Mouse (Mus musculus): Measurements from ENCODE around the gene Rpp25.

The Rpp25 gene

DNA sequence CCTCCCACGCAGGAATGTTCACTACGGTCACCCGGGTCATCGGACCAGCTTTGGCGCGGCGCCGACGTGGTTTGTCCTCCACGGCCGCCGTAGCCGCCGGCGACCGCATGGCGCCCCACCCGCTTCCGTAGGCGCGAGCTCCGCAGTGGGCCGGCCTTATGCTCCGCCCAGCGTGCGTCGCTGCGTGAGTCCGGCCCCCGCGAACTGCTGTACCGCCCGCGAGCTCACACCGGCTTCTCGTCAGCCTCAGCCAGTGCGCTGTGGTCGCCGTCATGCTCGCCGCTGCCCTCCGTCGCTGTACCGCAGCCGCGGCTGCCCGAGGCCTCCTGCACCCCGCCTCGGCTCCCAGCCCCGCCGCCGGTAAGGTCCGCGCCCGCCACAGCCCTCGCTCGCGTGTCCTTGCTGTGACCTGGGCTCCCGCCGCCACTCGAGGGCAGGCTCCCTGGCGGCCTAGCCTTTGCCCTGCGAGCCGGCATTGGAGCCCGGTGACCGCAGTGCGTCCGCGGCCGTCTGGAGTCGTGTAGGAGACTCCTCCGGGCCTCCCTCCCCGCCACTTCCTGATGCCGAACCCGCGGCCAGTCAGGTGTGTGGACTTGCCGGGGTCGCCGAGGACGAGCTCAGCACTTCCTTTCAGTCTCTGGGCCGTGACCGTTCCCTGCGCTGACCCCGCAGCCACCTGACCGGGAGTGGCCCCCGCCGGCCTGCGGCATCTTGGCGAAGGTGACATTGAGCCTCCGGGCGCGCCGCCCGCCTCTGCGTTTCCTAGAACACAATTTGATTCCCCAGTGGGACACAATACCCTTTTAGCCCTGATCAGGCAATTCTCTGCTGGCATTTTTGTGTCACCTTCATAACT lies 17.5 kb downstream of the Rpp25 start, which contains the start of gene Cox5a:
Gene Cox5a (plus strand): TSS at position 219 of the 856 bp plus-strand sequence.
- peak; percentile 94 for DNase-seq (ENCODE audit: low read depth)

- DNase-seq (ENCODE audit: low read depth): peak; percentile 51
Observed at GRCm38 (mm10) chr9:57522114-57522860, 18.5 kb downstream of the Rpp25 start.

DNA sequence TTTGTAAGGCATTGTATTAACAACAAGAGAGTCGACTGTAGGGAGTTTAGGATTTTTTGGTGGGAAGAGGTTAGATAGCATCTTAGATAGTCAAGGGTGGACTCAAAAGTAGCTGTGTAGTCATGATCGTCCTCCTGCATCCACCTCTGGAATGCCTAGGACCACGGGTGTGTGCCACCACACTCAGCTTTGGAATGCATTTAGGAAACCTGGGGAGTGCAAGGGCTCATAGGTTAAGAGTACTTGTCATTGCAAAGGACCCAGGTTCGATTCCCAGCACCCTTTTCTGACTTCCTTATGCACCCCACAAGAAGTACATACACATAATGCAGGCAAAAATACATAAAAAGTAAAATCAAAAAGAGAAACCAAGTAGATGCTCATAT lies 19.0 kb downstream of the Rpp25 start:
- no peak for DNase-seq (ENCODE audit: low read depth)

GRCm38 (mm10) chr9:57523754-57524153 lies 19.9 kb downstream of the Rpp25 start:
- peak; percentile 88 for DNase-seq (ENCODE audit: low read depth)

- DNase-seq (ENCODE audit: low read depth): no peak
Observed at GRCm38 (mm10) chr9:57524439-57524838, 20.6 kb downstream of the Rpp25 start.

- DNase-seq (ENCODE audit: low read depth): no peak
Observed at GRCm38 (mm10) chr9:57525516-57525915, 21.7 kb downstream of the Rpp25 start.

GRCm38 (mm10) chr9:57526435-57526834 lies 22.6 kb downstream of the Rpp25 start:
- no peak for DNase-seq (ENCODE audit: low read depth)

DNA sequence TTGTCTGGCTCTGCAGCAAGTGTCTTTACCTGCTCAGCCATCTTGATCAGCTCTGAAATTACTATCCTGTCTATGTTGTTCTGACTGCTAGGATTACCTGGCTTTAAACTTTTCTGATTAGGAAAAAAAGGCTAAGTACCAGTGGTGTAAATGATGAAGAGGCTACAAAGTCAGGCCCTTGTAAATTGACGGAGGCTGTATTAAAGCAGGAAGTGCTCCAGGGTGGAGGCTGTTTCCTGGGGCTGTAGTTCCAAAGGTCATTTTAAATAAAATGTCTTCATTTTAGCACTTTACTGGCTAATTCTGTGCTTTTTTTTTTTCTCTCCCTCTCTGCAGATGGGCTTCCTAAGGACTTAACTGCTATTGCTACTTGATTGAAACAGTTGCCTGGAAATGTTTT lies 28.1 kb downstream of the Rpp25 start:
- no peak for DNase-seq (ENCODE audit: low read depth)

DNA sequence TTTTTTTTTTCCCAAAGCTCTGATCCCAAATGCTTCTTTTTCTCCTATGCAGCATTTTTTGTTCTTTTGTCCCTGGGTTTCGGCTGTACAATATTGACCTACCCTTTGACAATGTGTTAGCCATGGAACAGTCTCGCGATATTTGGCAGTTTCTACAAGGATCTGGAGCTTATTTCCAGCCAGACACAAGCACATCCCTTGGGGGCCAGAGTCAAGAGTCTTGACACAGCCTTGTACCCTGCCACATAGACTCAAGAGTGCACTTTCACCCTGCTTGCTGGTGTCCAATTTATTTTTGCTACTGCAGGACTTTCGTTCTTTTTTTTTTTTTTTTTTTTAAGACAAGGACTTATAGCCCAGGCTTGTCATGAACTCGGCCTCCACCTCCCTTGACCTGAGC lies 32.5 kb downstream of the Rpp25 start:
- DNase-seq (ENCODE audit: low read depth): no peak

DNA sequence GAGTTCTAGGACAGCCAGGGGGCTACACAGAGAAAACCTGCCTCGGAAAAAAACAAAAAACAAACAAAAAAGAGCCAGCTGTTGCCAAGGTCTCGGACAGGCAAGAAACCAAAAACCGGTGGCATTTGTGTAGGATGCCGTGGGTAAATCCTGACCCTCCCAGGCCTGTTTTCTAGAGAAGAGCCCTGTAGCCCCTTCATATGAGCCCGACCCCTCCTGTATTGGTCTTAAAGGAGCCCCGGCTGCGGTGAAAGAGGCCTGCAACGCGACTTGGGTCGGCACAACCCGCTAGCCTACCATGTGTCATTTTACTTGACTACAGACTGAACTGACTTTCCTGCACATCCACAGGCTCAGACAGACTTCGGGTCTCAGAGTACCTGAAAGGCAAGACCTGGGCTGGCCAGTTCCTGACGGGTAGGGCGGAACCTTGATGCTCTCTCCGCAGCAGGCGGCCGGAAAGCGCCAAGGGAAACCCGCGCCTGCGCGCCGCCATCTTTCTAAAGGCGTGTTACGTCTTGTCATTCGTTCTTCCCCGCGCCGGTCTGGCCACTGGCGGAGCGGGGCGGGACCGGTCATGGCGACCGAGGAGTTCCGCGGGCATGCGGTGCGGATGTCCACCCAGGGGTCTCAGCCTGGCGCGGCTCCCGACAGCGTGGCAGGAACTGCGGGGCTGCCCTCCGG lies 33.4 kb downstream of the Rpp25 start, which contains the start of gene Fam219b:
Gene Fam219b (plus strand): TSS at position 485 of the 684 bp plus-strand sequence.
- peak; percentile 92 for DNase-seq (ENCODE audit: low read depth)

DNA sequence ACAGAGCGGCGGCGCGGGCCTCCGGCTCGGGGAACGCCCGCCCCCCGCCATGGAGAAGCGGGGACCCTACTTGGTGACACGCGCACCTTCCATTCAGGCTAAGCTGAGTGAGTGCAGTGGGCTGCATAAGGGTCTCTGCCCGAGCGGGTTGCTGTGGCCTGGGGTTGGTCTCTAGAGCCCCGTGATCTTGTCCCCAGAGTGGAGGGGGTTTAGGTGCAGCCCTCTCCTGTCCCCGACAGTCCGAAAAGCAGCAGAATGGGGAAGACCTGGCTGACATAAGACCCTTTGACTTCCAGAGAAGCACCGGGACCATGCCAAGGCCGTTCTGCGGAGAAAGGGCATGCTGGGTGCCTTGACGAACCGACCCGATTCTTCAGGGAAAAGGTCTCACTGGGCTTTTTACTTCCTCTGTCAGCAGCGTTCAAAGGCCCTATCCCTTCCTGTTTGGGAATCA lies 33.9 kb downstream of the Rpp25 start:
- DNase-seq (ENCODE audit: low read depth): no peak

DNA sequence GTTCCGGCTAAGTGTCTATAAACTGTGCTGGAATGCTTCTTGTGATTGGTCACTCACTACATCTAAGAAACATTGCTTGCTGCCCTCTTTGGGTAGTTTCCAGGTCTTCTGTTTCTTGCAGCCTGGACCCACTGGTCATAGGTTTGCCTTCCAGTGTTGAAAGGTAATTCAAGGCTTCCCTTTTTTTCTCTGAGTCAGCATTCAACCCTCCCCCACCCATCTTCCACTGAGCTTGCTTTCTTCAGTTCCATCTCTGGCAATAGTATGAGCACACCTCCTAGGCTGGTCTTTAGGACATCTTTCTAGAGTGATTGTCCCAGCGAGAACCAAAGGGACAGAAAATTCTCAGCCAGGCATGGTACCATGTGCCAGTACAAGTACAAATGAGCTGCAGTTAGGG lies 35.7 kb downstream of the Rpp25 start:
- DNase-seq (ENCODE audit: low read depth): no peak

DNA sequence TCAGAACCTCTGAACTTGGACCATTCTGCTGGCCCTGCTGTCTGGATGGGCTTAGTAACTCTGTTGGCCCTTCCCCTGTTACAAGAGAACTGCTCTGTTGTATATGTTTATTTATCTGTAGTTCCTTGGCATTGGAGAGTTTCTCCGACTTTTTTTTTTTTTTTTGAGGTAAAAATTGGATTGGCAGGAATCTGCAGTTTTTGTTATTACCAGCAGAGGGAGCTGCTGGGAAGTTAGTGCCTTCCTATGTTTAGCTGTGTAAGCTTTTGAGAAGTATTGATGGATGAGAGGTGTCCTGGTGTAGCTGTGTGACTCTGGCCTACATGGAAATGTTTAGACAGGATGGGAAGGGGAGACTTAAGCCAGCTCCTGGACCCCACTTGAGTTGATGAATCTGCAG lies 37.5 kb downstream of the Rpp25 start:
- peak; percentile 82 for DNase-seq (ENCODE audit: low read depth)

- DNase-seq (ENCODE audit: low read depth): no peak
Observed at GRCm38 (mm10) chr9:57543951-57544350, 40.1 kb downstream of the Rpp25 start.

DNA sequence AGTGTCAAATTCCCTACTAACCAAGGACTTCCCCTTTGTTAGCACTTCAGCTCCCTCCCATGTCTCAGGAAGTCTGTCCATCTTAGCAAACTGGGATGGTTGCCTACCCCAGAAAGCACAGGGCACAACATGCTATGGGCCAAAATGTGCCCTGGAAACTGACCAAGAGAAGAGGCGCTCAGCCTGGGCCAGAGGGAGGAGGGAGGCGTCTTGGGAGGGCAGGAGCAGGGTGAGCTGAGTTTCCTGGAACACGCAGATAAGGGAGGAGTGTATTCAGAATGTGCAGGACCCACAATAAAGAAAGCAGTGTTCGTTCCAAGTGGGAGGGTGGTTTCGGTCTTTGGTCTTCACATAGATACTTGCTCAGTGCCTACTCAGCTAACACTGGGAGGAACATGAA lies 43.5 kb downstream of the Rpp25 start:
- DNase-seq (ENCODE audit: low read depth): no peak

- no peak for DNase-seq (ENCODE audit: low read depth)
Observed at GRCm38 (mm10) chr9:57547869-57548268, 44.0 kb downstream of the Rpp25 start.

GRCm38 (mm10) chr9:57549186-57549585 lies 45.4 kb downstream of the Rpp25 start:
- DNase-seq (ENCODE audit: low read depth): no peak

GRCm38 (mm10) chr9:57550126-57550862 lies 46.5 kb downstream of the Rpp25 start:
- DNase-seq (ENCODE audit: low read depth): no peak

DNA sequence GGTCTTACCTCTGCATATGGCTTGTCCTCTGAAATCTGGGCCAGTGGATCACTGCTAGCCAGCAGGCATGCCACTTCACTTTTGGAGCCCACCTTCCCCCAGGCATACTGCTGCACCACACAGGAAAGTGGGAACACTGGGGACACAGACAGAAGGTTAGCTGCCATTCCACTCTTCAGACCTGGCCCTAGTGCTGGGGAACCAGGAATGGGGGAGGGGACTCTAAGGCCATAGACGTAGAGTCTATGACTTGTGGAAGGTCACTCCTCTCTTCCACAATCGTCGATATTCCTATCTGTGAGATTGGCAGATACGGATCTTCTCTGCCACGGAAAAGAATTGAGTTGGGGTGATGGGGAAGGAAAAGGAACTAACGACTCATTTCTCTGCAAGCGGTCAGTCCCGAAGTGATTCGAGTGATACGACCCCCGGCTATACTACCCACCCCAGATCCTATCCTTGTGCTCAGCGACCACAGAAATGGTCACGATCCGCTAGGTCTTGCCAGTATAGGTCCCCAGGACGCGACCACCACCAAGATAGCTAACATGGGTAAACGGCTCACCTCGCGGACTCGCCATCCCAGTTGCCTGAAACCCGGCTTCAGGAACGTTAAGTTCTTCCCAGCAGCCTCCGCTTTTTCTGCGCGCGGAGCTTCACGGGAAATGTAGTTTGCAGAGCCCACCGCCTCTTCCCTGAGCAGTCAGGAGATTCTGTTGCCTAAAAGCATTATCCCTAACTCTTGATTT lies 48.5 kb downstream of the Rpp25 start, which contains the start of gene Mpi:
Gene Mpi (minus strand): TSS at position 625 of the 749 bp plus-strand sequence.
- DNase-seq (ENCODE audit: low read depth): peak; percentile 62

GRCm38 (mm10) chr9:57553119-57553518 lies 49.3 kb downstream of the Rpp25 start:
- DNase-seq (ENCODE audit: low read depth): no peak

- no peak for DNase-seq (ENCODE audit: low read depth)
Observed at GRCm38 (mm10) chr9:57554753-57555152, 50.9 kb downstream of the Rpp25 start.
